Mouse (Mus musculus) gastrocnemius, adult 2 months (tissue): ENCODE measurements around the gene S100a2. TPM values are rescaled to one million over a fixed set of nuclear protein-coding genes. Genes with fewer than 3 reads are reported as not detected.

Experiments used
- DNase-seq: peaks from one replicate; pipeline ENCODE4 v3.0.0; 2022
- H3K27ac ChIP-seq: fragments of 200-600 bp; 2 replicates; pipeline ENCODE4 v1.8.1; 2022; ENCODE audit warnings: mild to moderate bottlenecking
- H3K4me3 ChIP-seq: fragments of 200-600 bp; 2 replicates; pipeline ENCODE4 v1.8.1; 2022; ENCODE audit warnings: mild to moderate bottlenecking, moderate library complexity
- CTCF ChIP-seq: fragments of 200-600 bp; IDR thresholded peaks from 2 replicates; pipeline ENCODE4 v1.8.1; 2022; ENCODE audit warnings: antibody characterized with exemption, mild to moderate bottlenecking, moderate library complexity
- intact Hi-C: fragments of 180-260 bp; cut with DNase I; formaldehyde crosslinking; loops from one replicate; pipeline ENCODE4 v1.15.1; 2025
- total RNA-seq, 2 experiments: library from RNA; stranded (reverse); gene quantifications; 2 replicates each; pipeline ENCODE4 v1.2.3; 2021

The S100a2 gene
- total RNA-seq, 2 experiments from 2014 or later, result not detected

DNA sequence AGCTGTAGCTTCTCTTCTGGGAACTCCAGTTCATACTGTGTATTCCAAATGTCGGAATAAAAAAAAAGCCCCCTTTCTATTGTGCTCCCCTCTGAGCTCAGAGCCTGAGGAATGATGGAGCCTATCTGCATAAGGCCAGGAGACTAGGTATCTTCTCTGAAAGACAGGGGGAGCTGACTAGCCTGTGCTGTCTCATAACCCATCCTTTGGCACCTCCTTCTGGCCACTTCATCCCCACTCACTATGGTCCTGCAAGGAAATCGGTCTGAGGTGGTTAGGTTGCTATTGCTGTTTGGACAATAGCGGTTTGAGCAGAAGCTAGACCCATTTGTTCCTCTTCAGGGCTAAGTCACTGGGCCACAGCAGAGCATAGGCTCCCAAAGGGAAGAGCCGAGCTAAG, 37.8 kb downstream of the S100a2 start:
- no peak overlapping the region for H3K27ac ChIP-seq
- DNase-seq, result no peak
- intact Hi-C loops, result no loop called here
- no peak overlapping the region for H3K4me3 ChIP-seq
- peak; percentile 61 for TF ChIP-seq CTCF

DNA sequence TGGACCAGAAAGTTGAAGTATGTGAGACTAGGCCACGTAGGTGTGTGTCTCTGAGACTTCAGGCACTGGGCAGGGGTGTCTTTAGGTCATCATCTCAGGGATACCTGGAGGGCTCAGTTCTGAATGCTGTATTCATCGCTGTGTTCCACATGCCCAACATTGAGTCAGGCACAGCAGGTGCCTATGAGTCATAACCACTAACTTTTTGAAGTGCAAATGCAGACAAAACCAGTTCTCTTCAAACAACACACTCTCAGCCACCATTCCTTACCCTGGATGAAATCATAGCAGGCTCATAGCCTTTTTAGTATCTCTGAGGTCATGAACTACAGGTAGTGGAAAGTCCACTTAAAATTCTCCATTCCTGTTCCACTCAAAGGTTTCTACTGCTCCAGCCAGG, 39.3 kb downstream of the S100a2 start:
- no peak for TF ChIP-seq CTCF
- H3K27ac ChIP-seq, result no peak overlapping the region
- H3K4me3 ChIP-seq, result no peak overlapping the region
- DNase-seq, result no peak
- intact Hi-C loops, result no loop called here

- intact Hi-C loops, result no loop called here
- no peak for TF ChIP-seq CTCF
- DNase-seq, result no peak
- no peak overlapping the region for H3K4me3 ChIP-seq
- no peak overlapping the region for H3K27ac ChIP-seq
These were observed 41.9 kb downstream of the S100a2 start for GRCm38 (mm10) chr3:90631984-90632383.

- DNase-seq, result no peak
- H3K27ac ChIP-seq, result no peak overlapping the region
- TF ChIP-seq CTCF, result no peak
- H3K4me3 ChIP-seq, result no peak overlapping the region
- intact Hi-C loops, result no loop called here
These were observed 48.6 kb downstream of the S100a2 start for GRCm38 (mm10) chr3:90638511-90639275.

DNA sequence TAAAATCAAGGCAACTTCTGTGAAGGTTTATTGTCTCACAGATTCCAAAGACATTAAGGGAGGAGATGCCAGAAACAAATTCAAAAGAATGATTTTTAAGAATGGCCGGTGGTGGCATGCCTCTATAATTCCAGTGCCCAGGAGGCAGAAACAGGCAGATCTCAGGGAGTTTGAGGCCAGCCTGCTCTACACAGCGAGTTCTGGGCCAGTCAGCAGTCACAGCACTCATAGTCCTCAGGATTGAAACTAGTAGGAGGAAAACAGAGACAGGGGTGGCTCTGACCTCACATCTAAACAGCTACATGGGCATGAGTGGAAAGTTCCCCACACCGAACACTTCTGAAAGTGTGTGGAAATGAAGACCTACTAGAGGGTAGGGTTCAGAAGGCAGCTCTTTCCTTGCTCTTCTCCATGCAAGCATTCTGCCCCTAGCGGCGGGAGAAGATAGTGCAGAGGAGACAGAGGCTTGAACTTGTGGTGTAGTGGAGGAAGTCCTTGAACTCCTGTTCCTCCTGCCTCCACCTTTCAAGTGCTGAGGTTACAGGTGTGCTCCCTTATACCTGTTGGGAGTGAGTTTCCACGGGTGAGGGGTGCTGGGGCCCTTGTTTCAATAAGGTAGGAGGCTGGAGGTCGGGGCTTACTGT, 49.6 kb downstream of the S100a2 start:
- Histone ChIP-seq H3K27ac (no peak overlapping the region), H3K4me3 (no peak overlapping the region)
- intact Hi-C loops, result no loop called here
- peak; percentile 49 for DNase-seq
- peak; percentile 72 for TF ChIP-seq CTCF

- intact Hi-C loops, result no loop called here
- H3K4me3 ChIP-seq, result no peak overlapping the region
- H3K27ac ChIP-seq, result no peak overlapping the region
- no peak for TF ChIP-seq CTCF
- no peak for DNase-seq
These were observed 50.9 kb downstream of the S100a2 start for GRCm38 (mm10) chr3:90640981-90641380.

Other genes with a start within 250 kb of the S100a2 start
- 1 to 10 TPM in 1 of 2 experiments, under 1 TPM in 1; 0.97 to 1.3 TPM for gene Slc27a3, start 200.3 kb upstream of the S100a2 start, total RNA-seq
- 10 to 100 TPM; 14.0 to 17.2 TPM for gene Ints3, start 156.6 kb upstream of the S100a2 start, total RNA-seq
- 1 to 10 TPM; 6.5 to 8.3 TPM for gene Npr1, start 124.4 kb upstream of the S100a2 start, total RNA-seq
- gene Ilf2, start 114.1 kb upstream of the S100a2 start, total RNA-seq, result 10 to 100 TPM; 26.1 to 30.7 TPM
- gene Snapin, start 99.2 kb upstream of the S100a2 start, total RNA-seq, result 10 to 100 TPM; 71.8 to 74.4 TPM
- 100 to 1,000 TPM; 104 to 111 TPM for gene Chtop, start 80.7 kb upstream of the S100a2 start, total RNA-seq
- 100 to 1,000 TPM; 151 to 202 TPM for gene S100a1, start 75.9 kb upstream of the S100a2 start, total RNA-seq
- gene S100a13, start 75.8 kb upstream of the S100a2 start, total RNA-seq, result 10 to 100 TPM; 11.9 to 15.5 TPM
- gene S100a14, start 63.4 kb upstream of the S100a2 start, total RNA-seq, result under 1 TPM in 1 of 2 experiments, not detected in 1; 0.36 TPM
- 10 to 100 TPM; 52.3 to 67.7 TPM for gene S100a16, start 53.0 kb upstream of the S100a2 start, total RNA-seq
- not detected for gene S100a3, start 29.7 kb upstream of the S100a2 start, total RNA-seq
- gene Gm42674, start 11.7 kb downstream of the S100a2 start, total RNA-seq, result not detected
- gene S100a4, start 13.5 kb downstream of the S100a2 start, total RNA-seq, result 10 to 100 TPM in 1 of 2 experiments, 1 to 10 TPM in 1; 9.5 to 17.4 TPM
- 1 to 10 TPM in 1 of 2 experiments, not detected in 1; 2.7 TPM for gene S100a5, start 18.3 kb downstream of the S100a2 start, total RNA-seq
- 100 to 1,000 TPM in 1 of 2 experiments, 10 to 100 TPM in 1; 52.2 to 123 TPM for gene S100a6, start 22.6 kb downstream of the S100a2 start, total RNA-seq
- gene S100a7a, start 63.8 kb downstream of the S100a2 start, total RNA-seq, result under 1 TPM in 1 of 2 experiments, not detected in 1; 0.17 TPM
- gene S100a8, start 78.7 kb downstream of the S100a2 start, total RNA-seq, result not detected
- under 1 TPM in 1 of 2 experiments, not detected in 1; 0.89 TPM for gene S100a9, start 105.5 kb downstream of the S100a2 start, total RNA-seq
- not detected for gene Pglyrp4, start 136.7 kb downstream of the S100a2 start, total RNA-seq
- gene Gm5849, start 187.6 kb downstream of the S100a2 start, total RNA-seq, result not detected